Mouse (Mus musculus): ENCODE results near the gene Muc4.

GRCm38 (mm10) chr16:32707111-32707823 lies 28.4 kb upstream of the Muc4 start:
- TF ChIP-seq FLI1 (IDR thresholded peaks at IDR 0.05; ENCODE audit: low read length): no peak
- TF ChIP-seq GATA1 (IDR thresholded peaks at IDR 0.05; ENCODE audit: borderline replicate concordance, low read length): no peak
